Mouse (Mus musculus) heart, adult 11 months (tissue): ENCODE data around the gene Scd3.
A peak's percentile ranks its signal among the peaks of the same experiment; 100 is the strongest.

Experiments used
- DNase-seq: peaks from one replicate; pipeline ENCODE4 v3.0.0; 2022

The Scd3 gene

DNA sequence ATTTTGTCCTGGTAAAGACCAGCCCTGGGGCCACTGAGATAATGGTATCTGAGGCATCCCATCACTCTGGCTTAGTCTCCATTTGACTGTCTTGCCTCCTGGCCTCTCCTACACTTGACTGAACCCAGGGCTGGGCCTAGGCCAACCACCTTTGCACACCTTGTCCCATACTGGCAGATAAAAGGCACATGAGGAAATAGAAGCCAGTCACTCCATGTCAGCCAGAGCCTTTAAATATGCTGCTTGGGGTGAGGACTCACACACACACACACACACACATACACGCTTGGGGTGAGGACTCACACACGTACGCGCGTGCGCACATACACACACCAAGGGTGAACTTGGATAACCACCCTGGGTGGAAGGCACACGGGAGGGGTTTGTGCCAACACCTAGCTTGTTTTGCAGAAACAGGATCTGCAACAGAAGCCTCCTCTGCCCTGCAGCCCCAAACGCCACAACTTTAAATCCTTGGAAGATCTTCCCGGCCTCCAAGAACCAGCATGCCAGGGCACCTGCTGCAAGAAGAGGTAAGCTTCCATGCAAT is at the start of gene Scd3:
Gene Scd3 (plus strand): TSS at position 255 of the 550 bp plus-strand sequence.
- peak; percentile 80 for DNase-seq

DNA sequence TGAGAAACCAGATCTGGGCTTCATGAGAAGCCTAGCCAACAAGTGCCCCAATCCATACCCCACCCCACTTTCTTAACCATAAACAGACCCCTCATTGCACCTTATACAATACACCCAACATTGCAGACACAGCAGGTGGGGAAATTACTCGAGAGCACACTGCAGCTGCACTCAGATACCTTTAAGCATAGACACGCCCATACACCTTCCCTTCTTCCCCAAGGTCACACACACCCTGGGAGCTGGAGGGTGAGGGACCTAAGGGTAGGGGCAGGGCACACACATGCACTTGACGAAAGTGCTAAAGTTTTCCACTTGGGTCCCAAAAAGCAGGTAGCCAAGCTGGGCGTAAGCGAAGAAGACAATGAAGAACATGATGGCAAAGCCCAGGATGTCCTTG is 49.3 kb upstream of the Scd3 start:
- peak; percentile 18 for DNase-seq

DNA sequence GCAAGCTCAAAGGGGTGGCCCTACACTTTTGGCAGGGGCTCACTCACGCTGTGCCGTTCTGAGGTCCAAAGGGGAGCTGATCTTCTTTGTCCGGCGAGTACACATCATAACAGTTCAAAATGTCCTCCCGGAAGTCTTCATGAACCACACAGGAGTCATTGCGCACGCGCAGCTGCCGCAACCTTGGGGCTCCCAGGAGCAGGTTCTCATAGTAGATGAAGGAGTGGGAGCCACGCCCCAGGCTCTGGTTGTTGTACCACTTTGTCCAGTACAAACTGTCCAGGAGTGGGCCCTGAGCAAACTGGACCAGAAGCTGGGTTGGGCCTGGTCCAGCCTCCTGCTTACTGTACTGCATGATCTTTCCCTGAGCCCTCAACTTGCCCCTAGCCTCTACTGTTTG is 46.1 kb upstream of the Scd3 start:
- peak; percentile 88 for DNase-seq

DNA sequence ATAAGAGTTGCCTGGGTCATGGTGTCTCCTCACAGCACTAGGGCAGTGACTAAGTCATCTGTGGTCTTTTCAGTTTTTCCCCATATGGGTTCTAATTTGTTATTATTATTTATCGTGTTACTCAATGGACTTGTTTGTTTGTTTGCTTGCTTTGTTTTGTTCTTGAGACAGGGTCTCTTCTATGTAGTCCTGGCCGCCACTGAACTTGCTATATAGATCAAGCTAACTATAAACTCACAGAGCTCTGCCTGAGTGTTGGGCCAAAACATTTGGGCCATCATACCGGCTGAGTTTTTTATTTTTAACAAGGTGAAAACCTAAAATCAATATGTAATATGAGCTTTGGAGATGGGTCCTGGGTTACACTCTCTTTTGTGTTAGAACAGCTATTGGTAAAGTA is 43.7 kb upstream of the Scd3 start:
- DNase-seq: peak; percentile 61

DNA sequence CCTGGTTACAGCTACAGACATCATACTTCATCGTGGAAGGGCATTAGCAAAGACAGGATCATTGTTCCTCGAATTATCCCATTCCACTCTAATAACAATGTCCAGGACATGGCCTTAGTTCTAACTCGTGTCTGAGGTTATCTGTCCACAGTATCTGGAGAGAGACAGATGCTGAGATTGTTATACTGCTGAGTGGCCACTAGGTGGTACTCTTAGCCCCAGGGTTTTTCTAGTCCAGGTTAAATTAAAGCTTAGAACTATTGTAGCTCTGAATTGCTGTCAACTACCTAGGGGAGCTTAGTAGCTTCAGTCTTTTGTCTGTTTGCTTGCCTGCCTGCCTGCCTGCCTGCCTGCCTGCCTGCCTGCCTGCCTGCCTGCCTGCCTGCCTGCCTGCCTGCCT is 41.6 kb upstream of the Scd3 start:
- peak; percentile 46 for DNase-seq

DNA sequence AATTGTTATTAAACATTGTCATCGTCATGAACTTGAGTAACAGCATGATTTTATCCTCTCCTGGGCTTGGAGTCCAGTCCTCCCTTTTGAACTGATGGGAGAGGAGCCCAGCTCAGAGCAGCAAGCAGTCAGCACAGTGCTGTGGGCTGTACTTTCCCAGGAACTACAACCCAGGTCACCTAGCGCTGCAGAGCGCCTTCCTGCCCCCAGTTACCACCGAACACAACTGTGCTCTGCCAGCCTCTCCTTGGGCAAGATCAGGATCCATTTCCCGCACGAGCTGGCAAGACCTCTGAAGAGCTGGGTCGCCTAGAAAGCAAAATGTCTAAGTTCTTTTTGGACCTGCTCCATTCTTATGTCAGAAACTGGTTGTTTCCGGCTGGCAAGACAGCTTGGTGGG is 28.2 kb upstream of the Scd3 start:
- peak; percentile 69 for DNase-seq

DNA sequence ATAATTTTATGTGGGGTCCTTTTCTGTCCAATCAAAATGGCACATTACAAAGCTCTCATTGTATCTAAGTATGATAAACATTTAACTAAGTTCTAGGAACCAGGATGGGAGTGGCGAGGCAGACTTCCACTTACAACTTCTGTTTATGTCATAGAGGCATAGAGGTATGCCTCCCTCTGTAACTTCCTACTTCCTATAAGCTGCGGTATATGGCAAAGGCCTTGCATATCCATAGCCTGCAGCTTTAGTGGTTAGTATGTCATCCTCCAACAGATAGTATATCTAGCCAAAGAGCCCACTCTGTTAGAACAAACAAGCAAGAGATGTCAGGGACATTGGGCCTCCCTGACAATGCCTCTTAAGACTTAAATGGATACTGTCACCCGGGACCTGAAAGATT is 26.3 kb upstream of the Scd3 start:
- DNase-seq: peak; percentile 31

DNA sequence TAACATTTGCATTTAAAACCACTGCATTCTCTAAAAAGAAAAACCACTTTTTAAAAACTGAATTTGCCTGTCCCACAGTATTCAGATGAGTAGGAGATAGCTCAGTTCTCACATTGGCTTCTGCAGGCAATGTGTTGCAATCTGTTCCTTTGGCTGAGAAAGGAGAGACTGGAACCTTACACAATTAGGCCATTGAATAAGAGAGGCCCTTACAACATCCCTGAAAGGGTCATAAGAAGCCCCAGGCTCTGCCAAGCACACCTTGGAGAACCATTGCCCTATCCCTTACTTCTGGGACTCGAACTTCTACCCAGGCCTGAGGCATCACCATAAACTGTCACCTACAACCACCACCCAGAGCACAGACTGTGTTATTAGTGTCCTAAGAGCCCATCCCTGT is 22.6 kb upstream of the Scd3 start:
- DNase-seq: peak; percentile 28

DNA sequence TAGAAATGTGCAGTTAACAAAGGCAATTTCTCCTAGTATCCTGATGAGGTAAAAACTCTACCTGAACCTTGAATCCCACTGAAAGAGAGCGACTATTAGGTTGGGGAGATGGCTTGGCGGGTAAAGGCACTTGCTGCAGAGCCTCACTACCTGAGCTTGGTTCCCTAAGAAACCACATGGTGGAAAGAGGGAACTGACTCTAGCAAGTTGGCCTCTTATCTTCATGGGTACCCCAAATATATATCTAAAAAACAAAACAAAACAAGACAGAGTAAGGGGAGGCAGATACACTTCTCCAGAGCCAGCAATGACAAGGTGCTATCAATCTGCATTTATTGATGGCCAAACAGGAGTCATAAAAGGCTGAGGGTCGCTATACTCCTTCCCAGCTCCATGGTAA is 19.1 kb upstream of the Scd3 start:
- DNase-seq: peak; percentile 39

DNA sequence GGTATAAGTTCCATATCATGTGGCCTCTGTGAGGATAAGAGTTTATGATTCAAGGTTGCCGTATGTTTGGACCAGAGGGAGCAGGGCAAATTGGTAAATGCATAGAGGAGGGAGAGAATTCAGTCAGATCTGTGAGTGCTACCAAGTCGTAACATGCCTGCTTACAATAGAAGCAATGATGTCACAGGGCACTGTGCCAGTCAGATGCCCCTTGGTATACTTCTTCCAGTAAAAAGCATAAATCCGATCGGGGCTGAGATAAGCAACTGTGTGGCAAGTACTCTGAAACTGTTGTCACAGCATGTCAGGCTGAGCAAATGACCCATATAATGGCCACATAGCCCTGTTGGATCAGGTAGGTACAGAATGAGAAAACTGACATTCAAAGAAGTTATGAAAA is 14.0 kb upstream of the Scd3 start:
- no peak for DNase-seq

DNA sequence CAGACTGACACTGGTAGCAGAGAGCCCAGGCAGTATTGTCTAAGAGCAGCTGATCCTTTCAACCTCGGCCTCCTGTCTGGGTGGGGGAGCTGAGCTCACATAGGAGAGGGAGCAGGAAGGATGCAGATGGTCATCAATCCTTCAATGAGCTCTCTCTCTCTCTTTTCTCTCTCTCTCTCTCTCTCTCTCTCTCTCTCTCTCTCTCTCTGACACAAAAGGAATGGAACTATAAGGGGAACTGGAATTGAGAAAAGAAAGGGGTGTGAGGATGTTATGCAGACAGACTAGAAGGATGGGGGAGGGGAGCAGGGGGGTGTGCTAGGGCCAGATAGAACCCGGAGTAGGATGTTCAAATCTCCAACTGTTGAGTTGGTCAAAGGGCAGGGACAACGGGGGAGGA is 10.7 kb upstream of the Scd3 start, which contains the start of gene Pkd2l1:
Gene Pkd2l1 (minus strand): TSS at position 101 of the 400 bp plus-strand sequence.
- DNase-seq: no peak

DNA sequence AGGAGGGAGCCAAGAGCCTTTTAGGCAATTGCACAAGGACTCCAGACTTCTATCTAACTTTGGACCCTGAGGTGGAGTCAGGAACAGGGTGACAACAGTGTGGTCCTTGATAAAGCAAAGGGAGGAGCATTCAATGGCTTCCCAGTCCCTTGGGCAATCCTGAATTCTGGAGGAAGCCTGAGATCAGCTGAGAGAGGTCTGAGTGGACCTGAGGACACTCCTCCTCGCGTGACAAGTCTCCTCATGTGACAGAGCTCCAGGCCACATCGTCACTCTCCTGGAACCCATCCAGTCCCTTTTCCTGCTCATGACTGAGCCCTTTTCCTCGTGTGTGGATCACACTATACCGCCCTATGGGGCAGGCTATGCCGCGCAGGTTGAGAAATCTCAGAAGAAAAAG is 9.2 kb upstream of the Scd3 start:
- DNase-seq: peak; percentile 88

DNA sequence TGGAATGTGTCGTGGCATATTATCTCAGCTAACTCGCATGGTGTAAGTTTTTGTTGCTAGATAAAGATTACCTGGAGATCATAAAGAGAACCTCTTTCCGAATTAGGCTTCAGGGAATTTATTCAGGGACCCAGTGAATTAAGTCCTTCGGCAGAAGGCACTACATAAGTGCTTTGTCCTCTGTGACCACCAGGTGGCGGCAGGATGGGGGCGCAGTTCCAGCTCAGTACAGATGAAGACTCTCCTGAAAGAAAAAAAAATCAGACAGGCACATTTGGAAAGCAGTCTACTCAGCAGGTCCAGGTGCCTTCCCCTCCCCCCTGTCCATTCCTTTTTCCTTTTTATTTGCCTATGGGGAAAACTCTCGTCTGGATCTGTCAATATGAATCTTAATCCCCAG is 7.9 kb upstream of the Scd3 start:
- peak; percentile 88 for DNase-seq

DNA sequence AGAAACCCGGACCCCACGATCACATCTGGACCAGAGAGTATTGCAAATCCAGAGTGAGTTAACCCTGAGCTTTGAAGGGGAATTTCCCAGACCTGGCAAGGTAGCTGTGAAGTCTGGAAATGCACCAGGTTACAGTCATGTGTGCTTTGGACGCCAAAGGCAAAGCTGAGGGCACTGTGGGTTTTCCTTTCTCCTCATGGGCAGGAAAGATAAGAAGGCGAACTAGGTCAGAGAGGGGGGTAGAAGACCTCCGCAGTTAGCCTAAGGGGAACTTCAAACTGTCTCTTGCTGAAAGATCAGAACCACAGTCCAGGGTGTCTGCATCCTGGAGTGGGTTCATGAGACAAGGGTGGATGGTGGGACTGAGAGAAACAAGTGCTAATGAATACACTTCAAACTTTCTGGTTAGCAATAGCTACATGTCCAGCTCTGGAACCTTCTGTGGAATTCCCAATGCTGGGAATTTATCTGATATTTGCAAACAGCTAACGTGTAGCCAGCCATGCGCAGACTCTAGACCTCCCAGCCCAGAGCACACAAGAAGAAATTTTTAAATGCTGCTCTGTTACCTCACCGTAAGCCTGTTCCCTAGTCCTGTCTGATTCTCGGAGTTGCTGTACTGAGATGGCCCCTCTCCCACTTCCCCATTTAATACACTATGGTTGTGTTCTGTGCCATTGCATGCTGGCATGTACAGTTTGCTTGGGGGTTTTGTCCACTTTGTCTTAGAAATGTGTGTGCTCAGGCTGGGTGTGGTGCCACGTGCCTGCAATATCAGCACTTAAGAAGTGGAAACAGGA is 5.8 kb upstream of the Scd3 start:
- peak; percentile 30 for DNase-seq

DNA sequence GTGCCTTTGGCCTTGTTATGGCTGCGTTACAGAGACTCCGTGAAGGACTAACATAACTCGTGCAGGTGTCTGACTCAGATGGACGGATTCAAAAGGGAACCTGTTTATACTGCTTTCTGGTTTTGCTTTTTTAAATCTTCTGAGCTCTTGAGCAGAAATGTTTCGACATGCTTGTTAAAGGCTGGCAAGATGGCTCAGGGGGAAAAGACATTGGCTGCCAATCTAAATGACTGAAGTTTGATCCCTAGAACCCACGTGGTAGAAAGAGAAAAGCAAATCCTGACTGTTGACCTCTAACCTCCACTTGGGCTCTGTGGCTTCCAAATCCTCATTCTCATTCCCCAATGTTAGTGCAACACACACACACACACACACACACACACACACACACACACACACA is 4.6 kb upstream of the Scd3 start:
- DNase-seq: peak; percentile 56

DNA sequence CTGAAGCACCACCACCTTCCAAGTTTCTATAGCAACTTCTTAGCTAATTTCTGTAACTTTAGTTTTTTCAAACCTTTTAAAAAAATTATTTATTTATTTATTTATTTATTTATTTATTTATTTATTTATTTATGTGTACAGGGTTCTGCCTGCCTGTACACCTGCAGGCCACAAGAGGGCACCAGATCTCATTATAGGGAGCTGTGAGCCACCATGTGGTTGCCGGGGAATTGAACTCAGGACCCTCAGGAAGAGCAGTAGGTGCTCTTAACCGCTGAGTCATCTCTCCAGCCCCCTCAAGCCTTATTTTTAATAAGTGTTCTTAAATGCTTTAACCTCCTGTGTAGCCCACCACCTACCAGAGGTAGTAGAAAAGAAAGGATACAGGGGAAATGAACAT is 4.1 kb upstream of the Scd3 start:
- peak; percentile 49 for DNase-seq

DNA sequence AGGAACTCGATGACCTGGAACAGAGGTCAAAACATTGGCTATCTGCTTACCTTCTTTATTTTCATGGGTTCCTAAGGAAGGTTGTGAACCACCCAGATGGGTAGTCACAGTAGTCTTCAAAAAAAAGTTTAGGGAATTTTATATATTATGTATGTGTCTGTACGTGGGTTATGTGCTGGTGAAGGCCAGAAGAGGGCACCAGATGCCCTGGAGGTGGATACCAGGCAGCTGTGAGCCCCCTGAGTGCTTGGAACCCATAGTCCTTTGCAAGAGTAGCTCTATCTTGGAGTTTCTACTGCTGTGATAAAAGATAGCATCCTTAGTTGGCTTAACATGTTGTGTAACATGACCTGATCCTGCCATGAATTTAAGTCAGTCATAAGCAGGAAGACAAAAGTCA is 4.0 kb downstream of the Scd3 start:
- DNase-seq: peak; percentile 31

DNA sequence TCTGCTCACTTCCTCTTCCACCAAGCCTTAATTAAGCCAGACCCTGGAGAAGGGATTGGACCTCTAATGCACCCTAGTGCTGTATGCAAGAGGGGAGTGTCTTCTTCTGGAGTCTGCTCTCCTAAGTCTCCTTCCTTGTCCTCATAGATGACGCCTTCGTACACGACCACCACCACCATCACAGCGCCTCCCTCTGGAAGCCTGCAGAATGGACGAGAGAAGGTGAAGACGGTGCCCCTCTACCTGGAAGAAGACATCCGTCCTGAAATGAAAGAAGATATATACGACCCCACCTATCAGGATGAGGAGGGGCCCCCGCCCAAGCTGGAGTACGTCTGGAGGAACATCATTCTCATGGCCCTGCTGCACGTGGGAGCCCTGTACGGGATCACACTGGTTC is 12.2 kb downstream of the Scd3 start:
- DNase-seq: peak; percentile 86

DNA sequence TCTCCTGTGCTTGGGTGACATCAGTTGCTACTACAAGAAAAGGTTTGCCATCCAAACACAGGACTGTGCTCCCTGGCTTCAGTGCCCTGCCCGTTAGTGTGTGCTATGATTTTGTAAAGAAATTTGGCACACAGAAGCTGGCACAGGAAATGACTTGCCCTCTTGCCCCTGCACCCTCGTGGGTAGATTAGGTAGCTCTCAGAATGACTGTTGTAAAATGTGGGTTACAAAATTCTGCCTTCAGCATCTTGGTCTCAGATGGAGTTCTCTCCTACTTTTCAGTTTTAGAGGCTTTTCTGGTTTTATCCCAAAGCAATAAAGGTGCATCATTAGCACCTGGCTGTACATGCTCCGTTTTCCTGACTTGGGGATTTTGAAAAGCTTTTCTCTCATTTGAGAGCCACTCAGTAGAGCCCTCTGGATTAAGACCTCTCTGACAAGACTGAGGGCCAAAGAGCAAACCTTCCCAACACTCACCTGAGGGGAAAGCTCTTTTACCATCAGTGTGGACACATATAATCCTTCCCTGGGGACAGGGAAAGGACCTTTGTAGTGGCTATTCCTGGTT is 15.0 kb downstream of the Scd3 start:
- peak; percentile 56 for DNase-seq

DNA sequence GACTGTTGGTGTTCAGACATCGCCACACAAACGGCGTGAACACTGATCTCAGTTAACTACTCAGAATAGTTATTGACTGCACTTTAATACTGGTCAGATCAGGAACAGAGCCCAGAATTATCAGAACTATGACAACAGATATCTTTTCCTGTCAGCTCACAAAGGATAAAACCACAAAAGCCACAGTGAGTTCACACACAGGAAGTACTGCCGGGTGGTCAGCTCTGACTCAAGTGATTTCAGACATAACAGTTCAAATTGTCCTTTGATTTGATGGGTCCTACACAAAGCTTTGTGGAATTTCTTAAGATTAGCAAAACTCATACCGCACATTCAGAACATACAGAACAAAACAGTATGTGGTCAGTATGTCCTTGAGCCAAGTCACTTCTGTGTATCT is 22.7 kb downstream of the Scd3 start:
- peak; percentile 25 for DNase-seq

DNA sequence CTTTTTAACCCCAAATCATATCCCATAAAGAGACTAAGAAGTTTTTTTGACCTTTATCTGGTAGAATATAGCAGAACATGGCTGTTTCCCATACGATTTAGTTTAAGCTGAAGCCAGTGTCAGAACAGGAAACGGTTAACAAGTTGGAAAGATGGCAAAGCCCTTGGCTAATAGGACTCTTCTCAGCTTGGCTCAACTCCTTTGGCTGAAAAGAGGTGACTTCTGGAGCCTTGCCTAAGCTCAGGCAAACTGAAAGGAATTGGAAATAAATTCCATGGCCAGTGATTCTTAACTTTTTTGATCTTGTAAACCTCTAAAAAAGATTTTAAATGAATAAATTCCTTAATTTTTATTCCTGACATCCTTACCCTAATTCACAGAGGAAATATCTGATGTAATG is 26.7 kb downstream of the Scd3 start:
- peak; percentile 15 for DNase-seq

DNA sequence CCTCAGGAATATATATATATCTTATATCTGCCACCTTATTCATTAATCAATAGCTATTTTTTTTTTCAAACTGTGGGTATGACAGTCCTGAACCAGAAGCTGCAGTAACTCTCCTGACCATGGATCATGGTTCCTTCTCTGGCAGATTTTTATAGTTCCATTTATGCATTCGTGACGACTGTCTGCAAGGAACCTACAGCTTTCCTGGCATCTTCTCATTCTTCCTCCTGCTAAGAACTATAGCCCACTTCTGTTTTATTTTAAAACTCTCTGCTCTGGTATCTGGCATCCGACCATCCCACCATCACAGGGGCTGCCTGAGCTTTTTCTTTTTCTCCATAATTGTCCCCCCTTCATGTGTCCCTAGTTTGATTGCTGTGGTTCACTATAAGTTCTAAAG is 27.1 kb downstream of the Scd3 start:
- DNase-seq: no peak

DNA sequence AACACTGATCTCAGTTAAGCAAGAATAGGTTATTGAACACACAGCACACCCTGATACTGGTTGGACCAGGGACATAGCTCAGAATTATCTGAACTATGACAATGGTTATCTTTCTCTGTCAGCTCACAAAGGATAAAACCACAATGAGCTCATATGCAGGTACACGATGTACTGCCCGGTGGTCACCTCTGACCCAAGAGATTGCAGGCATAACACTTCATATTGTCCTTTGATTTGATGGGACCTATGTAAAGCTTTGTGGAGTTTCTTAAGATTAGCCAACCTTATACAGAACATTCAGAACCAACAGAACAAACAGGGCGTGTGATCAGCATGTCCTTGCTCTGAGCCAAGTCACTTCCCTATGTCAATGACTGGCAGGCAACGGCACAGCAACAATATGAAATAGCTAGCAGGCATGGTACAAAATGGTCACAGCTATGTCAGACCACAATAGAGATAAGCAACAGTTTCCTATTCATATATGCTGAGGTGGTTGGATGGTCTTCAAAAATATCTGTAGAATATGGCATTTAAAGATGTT is 28.6 kb downstream of the Scd3 start:
- peak; percentile 33 for DNase-seq

DNA sequence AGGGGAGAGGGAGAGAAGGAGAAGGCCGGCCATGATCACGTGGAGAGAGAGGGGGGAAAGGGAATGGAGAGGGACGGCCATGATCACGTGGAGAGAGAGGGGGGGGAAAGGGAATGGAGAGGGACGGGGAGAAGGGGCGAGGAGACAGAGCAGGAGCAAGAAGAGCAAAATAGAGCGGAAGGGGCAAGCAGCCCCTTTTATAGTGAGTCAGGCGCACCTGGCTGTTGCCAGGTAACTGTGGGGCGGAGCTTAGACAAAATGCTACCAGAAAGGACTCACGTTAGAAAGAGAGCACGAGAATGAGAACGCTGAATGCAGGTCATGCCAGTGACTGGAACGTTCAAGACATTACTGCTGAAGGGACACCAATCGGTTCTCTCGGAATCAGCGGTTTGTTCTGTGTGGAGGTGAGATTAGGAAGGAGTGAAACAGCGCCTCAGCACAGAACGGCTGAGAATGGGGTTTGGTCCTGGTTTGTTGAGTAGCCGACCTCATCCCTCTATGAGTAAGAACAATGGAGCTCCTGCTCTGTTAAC is 34.5 kb downstream of the Scd3 start:
- DNase-seq: peak; percentile 87
